8 mouse cellular contexts compared by ENCODE assay signal in genomic region chr4:117550140-117550851, GRCm38 (mm10). TPM values are rescaled to one million over a fixed set of nuclear protein-coding genes. Genes with fewer than 3 reads are reported as not detected.
A peak's percentile ranks its signal among the peaks of the same experiment; 100 is the strongest.
DNase-seq lines count a peak whose midpoint lies in the region; ATAC-seq and TF ChIP-seq lines count a peak whose summit lies in the region.

Gene Eri3 (plus strand): TSS chr4:117550365.

- H3K4me1 ChIP-seq in CH12.LX (ENCODE audit: control insufficient read depth in 1 of 2, insufficient read depth in 2 of 2), result peaks cover 7 to 50% of the 10 kb centered on the region in 2 experiments; a peak in 3 of 4 replicates
- no peaks in the 10 kb centered on the region; the same call in 1 of the 2 replicates for H3K4me1 ChIP-seq in forebrain, embryonic 11.5 days (replicated peaks; ENCODE audit: control insufficient read depth, insufficient read depth, low read length)
- H3K4me1 ChIP-seq in heart, embryonic 16.5 days (ENCODE audit: control insufficient read depth, insufficient read depth, low read length), result peaks cover 13% of the 10 kb centered on the region
- H3K4me1 ChIP-seq in liver, embryonic 15.5 days (replicated peaks), result peaks cover 31% of the 10 kb centered on the region
- H3K4me1 ChIP-seq in neural tube, embryonic 12.5 days, result peaks cover 15% of the 10 kb centered on the region

- dilution Hi-C loops in CH12.LX (cut with MboI; ENCODE audit: extremely low pct_ligation_motif_present, extremely low pct_unique_long_range_greater_than_20kb, low sequenced_read_pairs), result no loop called here

- peak; percentile 72 for TF ChIP-seq POLR2A in CH12.LX (IDR thresholded peaks at IDR 0.05; ENCODE audit: low read depth, low read length)

- TF ChIP-seq EP300 in CH12.LX (IDR thresholded peaks at IDR 0.05; ENCODE audit: low read length), result no peak

- no peak for TF ChIP-seq RAD21 in CH12.LX (IDR thresholded peaks at IDR 0.05; ENCODE audit: low read depth, low read length)

- H3K79me2 ChIP-seq in CH12.LX (replicated peaks; ENCODE audit: control insufficient read depth, extremely low read depth, insufficient read depth, poor library complexity, severe bottlenecking), result no peaks in the 10 kb centered on the region

- peak within 1 kb of the TSS; percentile 75 to 89 (median 79) for H3K4me3 ChIP-seq in CH12.LX (replicated peaks in 1 of 3; ENCODE audit: low read depth in 2 of 3, low read length in 2 of 3, poor library complexity in 1 of 3)
- H3K4me3 ChIP-seq in forebrain, embryonic 11.5 days (ENCODE audit: low read depth, low read length), result peak within 1 kb of the TSS; percentile 92
- peak within 1 kb of the TSS; percentile 92 for H3K4me3 ChIP-seq in heart, embryonic 16.5 days (ENCODE audit: low read length)
- H3K4me3 ChIP-seq in liver, embryonic 15.5 days (replicated peaks), result peak within 1 kb of the TSS; percentile 91
- peak within 1 kb of the TSS; percentile 83 for H3K4me3 ChIP-seq in neural tube, embryonic 12.5 days

- H3K36me3 ChIP-seq in CH12.LX (replicated peaks in 1 of 2; ENCODE audit: control insufficient read depth in 1 of 2, insufficient read depth in 1 of 2, low read length in 1 of 2), result peaks cover 0 to 9% of the 10 kb centered on the region in 2 experiments
- no peaks in the 10 kb centered on the region for H3K36me3 ChIP-seq in forebrain, embryonic 11.5 days (ENCODE audit: control insufficient read depth, insufficient read depth, low read length)
- no peaks in the 10 kb centered on the region for H3K36me3 ChIP-seq in heart, embryonic 16.5 days (ENCODE audit: control insufficient read depth, insufficient read depth)
- no peaks in the 10 kb centered on the region for H3K36me3 ChIP-seq in liver, embryonic 15.5 days (replicated peaks)
- H3K36me3 ChIP-seq in neural tube, embryonic 12.5 days, result no peaks in the 10 kb centered on the region

- WGBS in forebrain, embryonic 11.5 days, result under 1% methylated on average over 48 of the region's 53 CpGs
- under 1% methylated on average over 53 of the region's 53 CpGs for WGBS in heart, embryonic 16.5 days
- under 1% methylated on average over 53 of the region's 53 CpGs for WGBS in liver, embryonic 15.5 days (ENCODE audit: insufficient replicate concordance)
- under 1% methylated on average over 53 of the region's 53 CpGs for whole genome bisulfite sequencing in neural tube, embryonic 12.5 days

- H3K27ac ChIP-seq in CH12.LX (ENCODE audit: insufficient read depth, low read depth), result no peak within 1 kb of the TSS
- peak within 1 kb of the TSS; percentile 59 for H3K27ac ChIP-seq in forebrain, embryonic 11.5 days (ENCODE audit: low read depth, low read length)
- H3K27ac ChIP-seq in heart, embryonic 16.5 days (ENCODE audit: low read length), result peak within 1 kb of the TSS; percentile 56
- H3K27ac ChIP-seq in liver, embryonic 15.5 days (replicated peaks), result peak within 1 kb of the TSS; percentile 71
- H3K27ac ChIP-seq in neural tube, embryonic 12.5 days, result peak within 1 kb of the TSS; percentile 67

- no peak for TF ChIP-seq CTCF in CH12.LX (conservative IDR thresholded peaks at IDR 0.05 in 1 of 2, IDR thresholded peaks at IDR 0.05 in 1 of 2; ENCODE audit: low read depth in 2 of 2, low read length in 2 of 2)

- H3K4me2 ChIP-seq in CH12.LX (ENCODE audit: insufficient read depth, low read depth, poor library complexity, severe bottlenecking), result peak within 1 kb of the TSS; percentile 73
- H3K4me2 ChIP-seq in forebrain, embryonic 11.5 days (ENCODE audit: low read depth, low read length, severe bottlenecking), result peak within 1 kb of the TSS; percentile 79
- peak within 1 kb of the TSS; percentile 90 for H3K4me2 ChIP-seq in heart, embryonic 16.5 days (ENCODE audit: low read depth, low read length)
- peak within 1 kb of the TSS; percentile 97 for H3K4me2 ChIP-seq in liver, embryonic 15.5 days
- H3K4me2 ChIP-seq in neural tube, embryonic 12.5 days (replicated peaks), result peak within 1 kb of the TSS; percentile 90

- H3K27me3 ChIP-seq in CH12.LX (replicated peaks), result no peaks in the 10 kb centered on the region
- H3K27me3 ChIP-seq in forebrain, embryonic 11.5 days (ENCODE audit: control insufficient read depth, insufficient read depth, low read length), result no peaks in the 10 kb centered on the region
- H3K27me3 ChIP-seq in heart, embryonic 16.5 days (ENCODE audit: control insufficient read depth, insufficient read depth, low read length), result no peaks in the 10 kb centered on the region
- no peaks in the 10 kb centered on the region for H3K27me3 ChIP-seq in liver, embryonic 15.5 days
- no peaks in the 10 kb centered on the region for H3K27me3 ChIP-seq in neural tube, embryonic 12.5 days (replicated peaks)

- in situ Hi-C loops in CH12.LX (cut with MboI; ENCODE audit: low pct_ligation_motif_present, low pct_unique_long_range_greater_than_20kb, low sequenced_read_pairs), result no loop called here

- H3K9me3 ChIP-seq in CH12.LX (replicated peaks; ENCODE audit: low read length), result no peaks in the 10 kb centered on the region
- no peaks in the 10 kb centered on the region for H3K9me3 ChIP-seq in forebrain, embryonic 11.5 days (ENCODE audit: control insufficient read depth, low read length)
- H3K9me3 ChIP-seq in heart, embryonic 16.5 days (replicated peaks; ENCODE audit: control insufficient read depth, low read length), result no peaks in the 10 kb centered on the region
- H3K9me3 ChIP-seq in liver, embryonic 15.5 days (replicated peaks), result no peaks in the 10 kb centered on the region
- H3K9me3 ChIP-seq in neural tube, embryonic 12.5 days, result no peaks in the 10 kb centered on the region

- ATAC-seq in forebrain, embryonic 11.5 days (replicated peaks; ENCODE audit: low FRiP score), result peak; percentile 100
- ATAC-seq in heart, embryonic 16.5 days (replicated peaks; ENCODE audit: extremely low read depth, insufficient read depth, low FRiP score), result peak; percentile 99
- ATAC-seq in liver, embryonic 15.5 days (ENCODE audit: insufficient read depth), result peak; percentile 100
- ATAC-seq in neural tube, embryonic 12.5 days (ENCODE audit: low FRiP score, low read depth), result peak; percentile 99

- H3K9ac ChIP-seq in CH12.LX (ENCODE audit: insufficient read depth, low read depth), result peak within 1 kb of the TSS; percentile 87
- peak within 1 kb of the TSS; percentile 80 for H3K9ac ChIP-seq in forebrain, embryonic 11.5 days (ENCODE audit: low read length)
- peak within 1 kb of the TSS; percentile 90 for H3K9ac ChIP-seq in heart, embryonic 16.5 days (ENCODE audit: low read length)
- peak within 1 kb of the TSS; percentile 85 for H3K9ac ChIP-seq in liver, embryonic 15.5 days
- H3K9ac ChIP-seq in neural tube, embryonic 12.5 days, result peak within 1 kb of the TSS; percentile 87

- peak; percentile 99 for DNase-seq in CH12.LX (ENCODE audit: extremely low read depth)
- DNase-seq in c-Kit-positive CD71-positive TER-119-negative erythroid progenitor cells, embryonic 14.5 days (ENCODE audit: low read depth), result peak; percentile 97
- peak; percentile 98 for DNase-seq in forebrain, embryonic 11.5 days (ENCODE audit: low spot score)
- peak; percentile 99 for DNase-seq in kidney, postnatal 36 days
- DNase-seq in telencephalon, adult 2 months (ENCODE audit: low read depth, low spot score), result peak; percentile 98

TF ChIP-seq in CH12.LX, 34 proteins besides CTCF, POLR2A, EP300 and RAD21 (continues in another document):
- TF ChIP-seq BHLHE40 (IDR thresholded peaks at IDR 0.05; ENCODE audit: low read depth, low read length) (no peak), PAX5 (IDR thresholded peaks at IDR 0.05; ENCODE audit: low read length) (no peak), ZKSCAN1 (IDR thresholded peaks at IDR 0.05; ENCODE audit: borderline replicate concordance, low read depth, low read length) (no peak), JUN (IDR thresholded peaks at IDR 0.05; ENCODE audit: insufficient read depth, low read depth, low read length) (no peak), TBP (conservative IDR thresholded peaks at IDR 0.05; ENCODE audit: low read depth, low read length) (0 out of 2 replicates have a peak, but pooled peaks have one; percentile 25), TCF12 (IDR thresholded peaks at IDR 0.05; ENCODE audit: low read depth, low read length) (peak; percentile 56; the same call in 1 of the 2 replicates), MYC (IDR thresholded peaks at IDR 0.05; ENCODE audit: low read depth, low read length) (peak; percentile 73), CHD2 (IDR thresholded peaks at IDR 0.05; ENCODE audit: low read length) (peak; percentile 97), ETS1 (conservative IDR thresholded peaks at IDR 0.05; ENCODE audit: low read depth, low read length) (no peak), IRF4 (IDR thresholded peaks at IDR 0.05; ENCODE audit: low read depth, low read length) (0 out of 2 replicates have a peak, but pooled peaks have one; percentile 7), USF2 (conservative IDR thresholded peaks at IDR 0.05; ENCODE audit: low read depth, low read length) (no peak), RCOR1 (conservative IDR thresholded peaks at IDR 0.05; ENCODE audit: low read depth, low read length) (no peak), E2F4 (IDR thresholded peaks at IDR 0.05; ENCODE audit: insufficient replicate concordance, low read depth, low read length) (0 out of 2 replicates have a peak, but pooled peaks have one; percentile 78), MEF2A (IDR thresholded peaks at IDR 0.05; ENCODE audit: borderline replicate concordance, low read depth, low read length) (peak; percentile 40; the same call in 1 of the 2 replicates), ZNF384 (IDR thresholded peaks at IDR 0.05; ENCODE audit: low read depth, low read length) (no peak), SIN3A (IDR thresholded peaks at IDR 0.05; ENCODE audit: low read length) (peak; percentile 92), MAX (IDR thresholded peaks at IDR 0.05; ENCODE audit: low read length) (peak; percentile 58), HCFC1 (IDR thresholded peaks at IDR 0.05; ENCODE audit: low read depth, low read length) (peak; percentile 98), UBTF (IDR thresholded peaks at IDR 0.05; ENCODE audit: low read depth, low read length) (no peak), GABPA (IDR thresholded peaks at IDR 0.05; ENCODE audit: insufficient replicate concordance, low read depth, low read length) (peak; percentile 39; the same call in 1 of the 2 replicates), JUND (conservative IDR thresholded peaks at IDR 0.05; ENCODE audit: low read depth, low read length) (no peak), MXI1 (IDR thresholded peaks at IDR 0.05; ENCODE audit: low read depth, low read length) (peak; percentile 95), ZC3H11A (IDR thresholded peaks at IDR 0.05; ENCODE audit: low read depth, low read length) (no peak)

RNA-seq across cellular contexts. Expression of gene Eri3, which starts in this region (rescaled TPM):
- total RNA-seq in CH12.LX (2012; rRNA removed) (31.6 and 38.0 TPM in 2 replicates), CH12.LX (2014; rRNA removed) (28.4 and 31.2 TPM in 2 replicates)
- 31.1 and 31.9 TPM in 2 replicates for polyA plus RNA-seq in CH12.LX (2012; ENCODE audit: insufficient read length, low read depth)
- 146 TPM in 2 replicates for polyA plus RNA-seq in forebrain, embryonic 11.5 days (2014; fragmentation: Nextera tagmentation; extraction: Ambion mirVana)
- polyA plus RNA-seq in heart, embryonic 16.5 days (2015; fragmentation: Nextera tagmentation; extraction: Ambion mirVana), result 93.5 and 94.5 TPM in 2 replicates
- polyA plus RNA-seq in liver, embryonic 15.5 days (2015; fragmentation: Nextera tagmentation; extraction: Ambion mirVana), result 37.6 and 39.0 TPM in 2 replicates
- 148 and 162 TPM in 2 replicates for polyA plus RNA-seq in neural tube, embryonic 12.5 days (2016; fragmentation: Nextera tagmentation; extraction: Ambion mirVana)
